Mouse (Mus musculus) testis, adult 2 months (tissue): Measurements from ENCODE around the gene Cask. TPM values are rescaled to one million over a fixed set of nuclear protein-coding genes. Genes with fewer than 3 reads are reported as not detected.

Experiments used
- H3K27ac ChIP-seq: fragments of 200-500 bp; 2 replicates; pipeline ENCODE4 v1.5.1; 2012; ENCODE audit warnings: low read depth, low read length; ENCODE audit not compliant: control insufficient read depth, insufficient read depth
- H3K27me3 ChIP-seq: fragments of 200-500 bp; 2 replicates; pipeline ENCODE4 v1.6.1; 2012; ENCODE audit warnings: mild to moderate bottlenecking, low read length, moderate library complexity; ENCODE audit not compliant: control insufficient read depth, insufficient read depth
- H3K36me3 ChIP-seq: fragments of 200-500 bp; 2 replicates; pipeline ENCODE4 v1.6.1; 2012; ENCODE audit warnings: mild to moderate bottlenecking, low read length; ENCODE audit not compliant: control insufficient read depth, insufficient read depth
- H3K4me1 ChIP-seq: fragments of 200-500 bp; 2 replicates; pipeline ENCODE4 v1.6.1; 2012; ENCODE audit warnings: low read length; ENCODE audit not compliant: control insufficient read depth, insufficient read depth
- H3K4me3 ChIP-seq: fragments of 200-500 bp; 2 replicates; pipeline ENCODE4 v1.5.1; 2012; ENCODE audit warnings: low read depth, mild to moderate bottlenecking, low read length, moderate library complexity, mixed read lengths; ENCODE audit not compliant: control insufficient read depth
- CTCF ChIP-seq: fragments of 200-500 bp; IDR thresholded peaks from 2 replicates; pipeline ENCODE4 v1.5.1; 2012; ENCODE audit warnings: low read depth, mild to moderate bottlenecking, inconsistent platforms, low read length, moderate library complexity; ENCODE audit not compliant: control insufficient read depth, insufficient read depth, insufficient replicate concordance
- POLR2A ChIP-seq: fragments of 200-500 bp; IDR thresholded peaks from 2 replicates; pipeline ENCODE4 v1.6.1; 2012; ENCODE audit warnings: low read depth, mild to moderate bottlenecking, inconsistent platforms, low read length, moderate library complexity; ENCODE audit not compliant: control insufficient read depth
- polyA plus RNA-seq: library from polyadenylated mRNA; depleted of rRNA; stranded (reverse); fragments of >200 nt; gene quantifications from 2 replicates; pipeline ENCODE4 v1.2.3, GENCODE M21; 2012

The Cask gene
- polyA plus RNA-seq, 1 experiment = 0.99 TPM

GRCm38 (mm10) chrX:13673001-13673400, 178.2 kb downstream of the Cask start:
- no peaks in the 10 kb centered on the region for H3K36me3 ChIP-seq
- no peak overlapping the region for H3K27ac ChIP-seq
- H3K4me3 ChIP-seq = no peak overlapping the region
- no peaks in the 10 kb centered on the region for H3K27me3 ChIP-seq
- TF ChIP-seq CTCF = no peak
- TF ChIP-seq POLR2A = no peak
- no peaks in the 10 kb centered on the region for H3K4me1 ChIP-seq

GRCm38 (mm10) chrX:13670342-13670741, 180.8 kb downstream of the Cask start:
- Histone ChIP-seq H3K4me3 (no peak overlapping the region), H3K27me3 (no peaks in the 10 kb centered on the region), H3K36me3 (no peaks in the 10 kb centered on the region), H3K27ac (no peak overlapping the region), H3K4me1 (no peaks in the 10 kb centered on the region)
- no peak for TF ChIP-seq CTCF

GRCm38 (mm10) chrX:13668867-13669266, 182.3 kb downstream of the Cask start:
- no peaks in the 10 kb centered on the region for H3K36me3 ChIP-seq
- TF ChIP-seq POLR2A = no peak
- TF ChIP-seq CTCF = no peak
- no peaks in the 10 kb centered on the region for H3K27me3 ChIP-seq
- H3K4me3 ChIP-seq = no peak overlapping the region
- no peak overlapping the region for H3K27ac ChIP-seq
- H3K4me1 ChIP-seq = no peaks in the 10 kb centered on the region

DNA sequence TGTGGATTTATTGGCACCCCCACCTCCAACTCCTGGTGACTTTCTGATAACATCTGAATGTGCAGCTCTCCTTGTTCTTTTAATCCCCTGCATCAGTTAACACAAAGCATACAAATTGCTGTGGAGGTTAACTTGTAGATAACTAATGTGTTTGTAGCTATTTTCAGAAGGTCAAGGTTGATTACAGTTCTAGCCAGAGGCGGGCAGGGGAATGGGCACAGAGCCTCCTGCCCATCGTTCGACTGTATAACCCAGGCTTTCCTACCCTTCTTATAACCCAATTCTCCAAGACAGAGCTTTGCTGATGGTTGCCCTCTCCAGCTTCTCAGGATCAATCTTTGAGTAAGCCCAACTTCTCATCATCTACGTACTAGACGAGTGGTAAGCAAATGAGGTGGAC, 190.1 kb downstream of the Cask start, which contains the start of gene Gpr82:
TSS of gene Gpr82 (plus strand) at position 301 of the 400 bp plus-strand sequence.
- no peaks in the 10 kb centered on the region for H3K27me3 ChIP-seq
- TF ChIP-seq POLR2A = no peak
- H3K36me3 ChIP-seq = no peaks in the 10 kb centered on the region
- H3K4me3 ChIP-seq = no peak within 1 kb of the TSS
- H3K4me1 ChIP-seq = no peaks in the 10 kb centered on the region
- no peak within 1 kb of the TSS for H3K27ac ChIP-seq

- no peak for TF ChIP-seq POLR2A
- TF ChIP-seq CTCF = no peak
- Histone ChIP-seq H3K27ac (no peak overlapping the region), H3K4me1 (no peaks in the 10 kb centered on the region), H3K36me3 (no peaks in the 10 kb centered on the region), H3K4me3 (no peak overlapping the region), H3K27me3 (no peaks in the 10 kb centered on the region)
Measured at GRCm38 (mm10) chrX:13659201-13659890, 191.8 kb downstream of the Cask start.

GRCm38 (mm10) chrX:13658616-13659140, 192.5 kb downstream of the Cask start:
- Histone ChIP-seq H3K4me3 (no peak overlapping the region), H3K4me1 (no peaks in the 10 kb centered on the region), H3K27me3 (no peaks in the 10 kb centered on the region), H3K27ac (no peak overlapping the region), H3K36me3 (no peaks in the 10 kb centered on the region)
- no peak for TF ChIP-seq CTCF
- no peak for TF ChIP-seq POLR2A

- Histone ChIP-seq H3K27me3 (no peaks in the 10 kb centered on the region), H3K27ac (no peak overlapping the region), H3K4me3 (no peak overlapping the region), H3K36me3 (no peaks in the 10 kb centered on the region), H3K4me1 (no peaks in the 10 kb centered on the region)
- TF ChIP-seq POLR2A = no peak
Measured at GRCm38 (mm10) chrX:13656721-13657120, 194.4 kb downstream of the Cask start.

- TF ChIP-seq POLR2A = no peak
- no peak for TF ChIP-seq CTCF
- Histone ChIP-seq H3K27ac (no peak overlapping the region), H3K27me3 (no peaks in the 10 kb centered on the region), H3K4me3 (no peak overlapping the region), H3K36me3 (no peaks in the 10 kb centered on the region), H3K4me1 (no peaks in the 10 kb centered on the region)
Measured at GRCm38 (mm10) chrX:13655906-13656305, 195.3 kb downstream of the Cask start.
